Mouse (Mus musculus): ENCODE data around the gene Vmn2r9.
"Not testable (repeated sequence)": the region's sequence is repeated elsewhere in the genome, so short reads cannot be mapped to it uniquely, and the experiment has no call there.

The Vmn2r9 gene

DNA sequence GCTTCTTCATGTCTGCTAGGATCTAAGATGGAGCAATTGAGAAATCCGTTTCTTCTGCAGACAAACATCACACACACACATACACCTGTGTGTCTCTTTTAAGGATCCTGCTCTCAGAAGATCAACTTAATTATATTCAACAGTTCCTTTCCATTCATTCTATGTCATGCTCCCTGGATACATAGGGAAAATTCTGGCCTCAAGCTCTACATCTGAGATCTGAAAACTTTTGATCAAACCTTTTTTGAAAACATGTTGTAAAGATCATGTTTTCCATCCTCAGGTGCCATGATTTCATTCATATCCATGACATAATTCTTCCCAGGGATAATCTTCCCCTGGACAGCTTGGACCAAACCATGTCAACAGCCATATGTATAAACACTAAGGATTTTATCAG lies at the start of gene Vmn2r9:
Gene Vmn2r9 (minus strand): TSS at position 101 of the 400 bp plus-strand sequence.
- DNase-seq (ENCODE audit: low read depth) = not testable (repeated sequence)

DNA sequence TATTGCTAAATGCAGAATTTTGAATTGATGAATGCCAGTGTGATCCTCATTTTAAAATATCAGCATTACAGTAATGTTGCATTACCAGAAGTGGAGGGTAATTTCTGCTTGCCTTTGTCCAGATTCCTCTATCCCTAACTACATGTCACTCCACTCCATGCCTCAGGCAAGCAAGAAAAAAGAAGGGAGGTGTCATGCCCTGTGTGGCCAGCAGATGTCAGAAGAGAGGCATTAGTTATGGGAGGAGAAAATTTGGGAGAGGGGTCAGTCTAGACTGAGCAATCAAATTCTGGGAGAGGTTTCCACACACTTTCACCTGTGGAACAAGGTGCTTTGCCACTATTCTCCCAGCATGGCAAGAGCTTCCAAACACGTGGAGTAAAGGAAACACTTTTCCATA lies 14.3 kb upstream of the Vmn2r9 start:
- DNase-seq (ENCODE audit: low read depth) = peak; percentile 67

DNA sequence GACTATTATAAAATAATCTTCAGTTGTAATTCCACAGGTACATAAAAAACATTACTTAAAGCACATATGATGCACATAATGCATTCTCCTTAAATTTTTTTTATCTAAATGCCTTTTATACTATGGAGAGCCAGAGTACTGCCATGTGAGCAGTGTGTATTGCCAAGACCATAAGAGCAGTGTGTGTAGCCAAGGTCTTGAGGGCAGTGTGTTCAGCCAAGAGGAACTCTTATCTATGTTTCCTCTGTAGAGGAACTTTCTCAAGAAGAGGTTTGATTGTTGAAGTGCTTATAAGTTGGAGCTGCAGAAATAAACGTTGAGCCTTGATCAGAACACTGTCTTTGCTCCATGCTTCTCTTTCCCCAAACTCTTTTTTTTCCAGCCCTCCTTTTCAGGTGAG lies 2.9 kb downstream of the Vmn2r9 start:
- peak; percentile 10 for DNase-seq (ENCODE audit: low read depth)

DNA sequence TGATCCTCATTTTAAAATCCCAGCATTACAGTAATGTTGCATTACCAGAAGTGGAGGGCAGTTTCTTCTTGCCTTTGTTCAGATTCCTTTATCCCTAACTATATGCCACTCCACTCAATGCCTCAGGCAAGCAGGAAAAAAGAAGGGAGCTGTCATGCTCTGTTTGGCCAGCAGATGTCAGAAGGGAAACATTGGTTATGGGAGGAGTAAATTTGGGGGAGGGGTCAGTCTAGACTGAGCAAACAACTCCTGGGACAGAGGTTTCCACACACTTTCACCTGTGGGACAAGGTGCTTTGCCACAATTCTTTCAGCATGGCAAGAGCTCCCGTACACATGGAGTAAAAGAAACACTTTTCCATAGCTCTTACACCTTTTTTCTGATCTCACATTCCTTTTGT lies 16.2 kb downstream of the Vmn2r9 start:
- DNase-seq (ENCODE audit: low read depth) = peak; percentile 80

DNA sequence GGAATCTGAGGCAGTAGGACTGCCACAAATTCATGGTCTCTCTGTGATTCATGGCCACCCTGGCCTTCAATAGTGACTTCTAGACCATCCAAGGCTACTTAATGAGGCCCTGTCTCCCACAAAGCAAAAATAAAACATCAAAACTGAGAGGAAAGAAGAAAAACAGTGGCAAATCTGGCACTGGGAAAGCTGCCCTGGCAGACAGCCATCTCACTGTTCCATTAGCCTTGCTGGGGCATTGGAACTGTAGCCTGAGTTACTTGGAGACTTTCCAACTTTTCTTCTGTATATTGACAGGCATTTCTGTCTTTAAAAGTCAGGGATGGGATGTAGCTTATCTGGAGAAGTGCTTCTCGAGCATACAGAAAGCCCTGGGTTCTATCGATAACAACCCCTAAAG lies 29.1 kb downstream of the Vmn2r9 start:
- peak; percentile 51 for DNase-seq (ENCODE audit: low read depth)

DNA sequence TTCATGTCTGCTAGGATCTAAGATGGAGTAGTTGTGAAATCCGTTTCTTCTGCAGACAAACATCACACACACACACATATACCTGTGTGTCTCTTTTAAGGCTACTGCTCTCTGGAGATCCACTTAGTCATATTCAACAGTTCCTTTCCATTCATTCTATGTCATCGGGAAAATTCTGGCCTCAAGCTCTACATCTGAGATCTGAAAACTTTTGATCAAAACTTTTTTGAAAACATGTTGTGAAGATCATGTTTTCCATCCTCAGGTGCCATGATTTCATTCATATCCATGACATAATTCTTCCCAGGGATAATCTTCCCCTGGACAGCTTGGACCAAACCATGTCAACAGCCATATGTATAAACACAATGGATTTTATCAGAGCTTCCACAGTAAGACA lies 43.7 kb downstream of the Vmn2r9 start, which contains the start of gene Vmn2r8:
Gene Vmn2r8 (minus strand): TSS at position 101 of the 400 bp plus-strand sequence.
- DNase-seq (ENCODE audit: low read depth) = not testable (repeated sequence)

DNA sequence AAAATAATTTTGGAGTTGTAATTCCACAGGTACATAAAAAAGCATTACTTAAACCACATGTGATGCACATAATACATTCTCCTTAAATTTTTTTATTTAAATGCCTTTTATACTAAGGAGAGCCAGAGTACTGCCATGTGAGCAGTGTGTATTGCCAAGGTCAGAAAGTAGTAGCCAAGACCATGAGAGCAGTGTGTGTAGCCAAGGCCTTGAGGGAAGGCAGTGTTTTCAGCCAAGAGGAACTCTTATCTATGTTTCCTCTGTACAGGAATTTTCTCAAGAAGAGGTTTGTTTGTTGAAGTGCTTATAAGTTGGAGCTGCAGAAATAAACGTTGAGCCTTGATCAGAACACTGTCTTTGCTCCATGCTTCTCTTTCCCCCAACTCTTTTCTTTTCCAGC lies 48.8 kb downstream of the Vmn2r9 start:
- peak; percentile 48 for DNase-seq (ENCODE audit: low read depth)

DNA sequence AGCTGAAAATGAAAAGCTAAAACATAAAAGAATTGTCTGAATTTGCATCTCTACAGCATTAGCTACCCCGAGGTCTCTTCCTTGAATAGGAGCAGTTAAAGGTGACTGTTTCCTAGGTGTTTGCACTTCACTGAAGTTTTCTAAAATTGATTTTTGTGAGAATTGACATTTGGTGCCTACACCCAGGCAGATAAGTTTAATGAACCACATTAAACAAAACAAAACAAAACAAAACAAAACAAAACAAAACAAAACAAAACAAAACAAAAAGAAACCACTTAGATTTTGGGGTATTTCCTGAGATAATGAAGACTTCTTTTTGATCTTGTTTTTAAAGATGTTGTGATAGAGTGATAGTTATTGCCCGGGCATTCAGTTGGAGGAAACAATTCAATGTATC lies 57.1 kb downstream of the Vmn2r9 start, which contains the start of gene Tmed11:
Gene Tmed11 (minus strand): TSS at position 101 of the 400 bp plus-strand sequence.
- not testable (repeated sequence) for DNase-seq (ENCODE audit: low read depth)

DNA sequence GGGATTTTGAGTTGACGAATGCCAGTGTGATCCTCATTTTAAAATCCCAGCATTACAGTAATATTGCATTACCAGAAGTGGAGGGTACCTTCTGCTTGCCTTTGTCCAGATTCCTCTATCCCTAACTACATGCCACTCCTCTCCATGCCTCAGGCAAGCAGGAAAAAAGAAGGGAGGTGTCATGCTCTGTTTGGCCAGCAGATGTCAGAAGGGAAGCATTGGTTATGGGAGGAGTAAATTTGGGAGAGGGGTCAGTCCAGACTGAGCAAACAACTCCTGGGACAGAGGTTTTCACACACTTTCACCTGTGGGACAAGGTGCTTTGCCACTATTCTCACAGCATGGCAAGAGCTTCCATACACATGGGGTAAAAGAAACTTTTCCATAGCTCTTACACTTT lies 62.0 kb downstream of the Vmn2r9 start:
- peak; percentile 64 for DNase-seq (ENCODE audit: low read depth)

All from NIH3T3 (cell line).